ENCODE assay signal across 9 mouse cellular contexts in genomic region chr17:14493751-14494320, GRCm38 (mm10).
"Had no signal": no experiment of that assay in that cellular context is flagged by ENCODE, and none has a peak within 500 bp of the region (broad histone marks: within the 10 kb centered on the region; RNA-seq: fewer than 3 reads in every experiment).

No protein-coding gene starts in this region.

- H3K27me3 ChIP-seq: midbrain, embryonic 13.5 days had no signal

- H3K36me3 ChIP-seq: liver, embryonic 12.5 days; midbrain, embryonic 13.5 days had no signal

- ATAC-seq: liver, embryonic 12.5 days; midbrain, embryonic 13.5 days had no signal

- DNase-seq: kidney, adult 11 months; kidney, postnatal 10 days; kidney, postnatal 4 days; lung, embryonic 14.5 days; right cerebral cortex, postnatal 14 days; thymus, postnatal 36 days had no signal

- H3K4me3 ChIP-seq: layer of hippocampus, adult 2 months; liver, embryonic 12.5 days; midbrain, embryonic 13.5 days had no signal

- H3K27ac ChIP-seq: layer of hippocampus, adult 2 months; liver, embryonic 12.5 days; midbrain, embryonic 13.5 days had no signal

- H3K4me1 ChIP-seq: liver, embryonic 12.5 days had no signal

- H3K9me3 ChIP-seq: liver, embryonic 12.5 days; midbrain, embryonic 13.5 days had no signal

- H3K9ac ChIP-seq: liver, embryonic 12.5 days; lung, embryonic 14.5 days; midbrain, embryonic 13.5 days had no signal

- H3K4me2 ChIP-seq: liver, embryonic 12.5 days; lung, embryonic 14.5 days; midbrain, embryonic 13.5 days had no signal
